Mouse (Mus musculus) spleen, postnatal 4 days (tissue): ENCODE data around the gene Gm28230.

Experiments used
- DNase-seq, 2 experiments: peaks; one replicate each; pipeline ENCODE4 v3.0.0; 2022; ENCODE audit warnings: low spot score in 2 of 2

The Gm28230 gene

GRCm38 (mm10) chr2:74691022-74691951 lies 35.2 kb upstream of the Gm28230 start, which contains the start of gene Hoxd10:
TSS of gene Hoxd10 (plus strand) at chr2:74691924.
- DNase-seq = no peak

- DNase-seq = no peak
These were observed 34.3 kb upstream of the Gm28230 start for GRCm38 (mm10) chr2:74691995-74692807.

- no peak for DNase-seq
These were observed 33.6 kb upstream of the Gm28230 start for GRCm38 (mm10) chr2:74692808-74693431.

DNA sequence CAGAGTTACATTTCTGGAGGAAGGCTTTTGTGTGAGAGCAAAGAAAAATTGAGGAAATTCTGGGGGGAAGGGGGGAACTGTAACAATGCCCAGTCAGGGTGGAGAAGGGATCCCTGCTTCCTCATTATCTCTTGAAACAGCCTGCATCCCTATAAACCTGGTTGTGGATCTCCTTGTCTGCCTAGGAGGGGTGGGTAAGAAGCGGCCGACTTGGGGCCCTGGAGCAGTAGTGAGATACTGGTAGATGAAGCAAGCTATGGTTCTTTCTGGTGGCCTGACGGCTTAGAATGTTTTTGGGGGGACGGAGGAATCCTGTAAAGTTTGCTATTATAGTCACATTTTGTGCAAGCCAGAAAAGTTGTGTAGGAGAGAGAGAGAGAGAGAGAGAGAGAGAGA lies 33.1 kb upstream of the Gm28230 start:
- DNase-seq = no peak

GRCm38 (mm10) chr2:74694066-74694465 lies 32.5 kb upstream of the Gm28230 start:
- DNase-seq = no peak

DNA sequence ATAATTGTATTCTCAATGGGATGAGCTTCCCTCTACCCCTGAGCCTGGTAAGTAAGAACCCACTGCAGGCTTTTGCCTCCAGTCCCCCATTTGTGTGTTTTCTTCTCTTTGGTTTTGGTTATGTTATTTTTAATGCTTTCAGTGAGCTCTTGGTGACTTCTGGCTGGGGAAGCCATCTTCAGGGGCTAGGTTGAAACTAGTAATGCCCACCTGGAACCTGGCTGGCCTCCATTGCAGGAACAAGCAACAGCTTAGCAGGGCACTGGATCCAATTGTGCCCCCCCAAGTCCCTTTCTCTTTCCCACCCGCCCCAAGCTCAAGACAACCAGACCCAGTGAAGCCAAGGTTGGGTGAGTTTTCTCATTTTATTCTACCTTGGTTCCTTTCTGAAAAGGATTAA lies 31.1 kb upstream of the Gm28230 start:
- DNase-seq = no peak

GRCm38 (mm10) chr2:74695813-74696430 lies 30.6 kb upstream of the Gm28230 start:
- no peak for DNase-seq

DNA sequence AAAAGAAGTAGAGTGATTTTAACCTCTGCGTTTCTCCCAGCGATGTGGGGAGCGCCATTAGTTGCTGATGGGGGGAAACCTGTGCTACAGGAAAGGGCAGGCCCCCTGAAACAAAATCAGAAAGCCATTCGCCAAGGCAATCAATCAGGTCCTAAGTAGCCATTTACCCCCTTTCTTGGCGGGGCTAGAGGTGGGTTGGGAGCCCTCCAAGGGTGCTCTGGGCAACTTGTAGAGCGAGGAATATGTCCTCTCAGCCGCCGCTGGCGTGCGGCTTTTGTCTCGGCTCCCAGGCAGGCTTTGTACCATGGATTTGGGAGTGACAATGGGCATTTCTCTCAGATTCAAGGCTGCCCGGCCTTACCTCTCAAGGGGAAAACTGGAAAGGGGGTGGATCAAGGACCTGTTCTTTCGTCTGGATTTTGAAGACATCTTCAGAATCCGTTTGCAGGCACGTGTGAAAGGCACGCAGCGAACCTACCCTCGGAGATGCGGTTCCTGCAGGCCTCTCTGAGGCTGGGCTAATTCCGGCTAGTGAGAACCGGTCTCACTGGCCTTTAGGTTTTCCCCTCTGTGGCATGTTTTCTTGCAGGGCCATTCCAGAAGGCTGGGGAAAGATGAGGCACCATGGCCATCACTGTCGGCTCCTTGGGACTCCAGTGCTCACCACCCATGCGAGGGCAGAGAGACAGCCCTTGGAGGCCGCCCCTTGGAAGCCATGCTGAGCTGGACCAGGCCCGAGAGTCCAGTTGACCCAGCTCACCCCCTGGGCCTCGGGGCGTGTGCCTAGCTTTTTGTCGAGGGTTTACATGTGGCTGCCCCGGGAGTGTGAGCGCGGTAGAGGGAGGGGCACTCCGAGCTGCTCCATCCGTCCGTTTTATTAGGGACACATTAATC lies 29.8 kb upstream of the Gm28230 start:
- DNase-seq = no peak

GRCm38 (mm10) chr2:74697567-74698121 lies 28.9 kb upstream of the Gm28230 start, which contains the start of gene Hoxd9:
TSS of gene Hoxd9 (plus strand) at chr2:74697727.
- no peak for DNase-seq

GRCm38 (mm10) chr2:74698201-74699052 lies 28.1 kb upstream of the Gm28230 start:
- no peak for DNase-seq

DNA sequence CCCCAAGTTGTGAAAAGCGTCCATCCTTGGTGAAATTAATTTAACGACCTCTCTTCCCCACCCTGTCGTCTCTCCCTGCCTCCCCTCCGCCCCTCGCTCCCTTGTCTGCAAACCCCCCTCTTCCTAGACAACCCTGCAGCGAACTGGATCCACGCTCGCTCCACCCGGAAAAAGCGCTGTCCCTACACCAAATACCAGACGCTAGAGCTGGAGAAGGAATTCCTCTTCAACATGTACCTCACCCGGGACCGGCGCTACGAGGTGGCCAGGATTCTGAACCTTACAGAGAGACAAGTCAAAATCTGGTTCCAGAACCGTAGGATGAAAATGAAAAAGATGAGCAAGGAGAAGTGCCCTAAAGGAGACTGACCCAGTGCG lies 27.5 kb upstream of the Gm28230 start:
- DNase-seq = no peak

- no peak for DNase-seq
These were observed 26.6 kb upstream of the Gm28230 start for GRCm38 (mm10) chr2:74699664-74700545.

DNA sequence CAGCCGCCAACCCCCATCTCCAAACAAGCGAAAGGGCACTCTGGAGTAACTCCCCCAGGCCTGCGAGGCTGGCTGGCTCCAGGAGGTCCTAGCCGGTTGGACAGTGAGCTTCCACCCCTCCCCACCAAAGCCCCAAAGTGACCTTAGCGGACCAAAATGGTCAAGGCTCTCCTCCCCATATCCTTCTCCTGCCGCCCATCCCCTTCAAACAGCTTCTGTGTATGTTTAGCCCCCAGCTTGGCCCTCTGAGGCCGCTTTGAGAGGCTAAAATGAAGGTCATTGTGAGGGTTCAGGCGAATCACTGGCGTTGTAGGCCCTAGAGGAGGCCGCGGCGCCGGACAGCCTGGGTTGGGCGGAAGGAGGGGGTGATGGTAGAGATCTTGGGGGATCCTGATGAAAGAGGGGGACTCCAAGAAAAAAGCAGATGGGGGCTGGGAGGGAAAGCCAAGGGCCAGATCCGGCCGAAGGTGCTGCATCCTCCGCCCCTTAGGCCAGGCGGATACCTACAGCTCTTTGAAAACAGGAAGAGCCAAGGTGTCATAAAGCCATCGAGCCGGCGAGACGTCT lies 25.9 kb upstream of the Gm28230 start:
- no peak for DNase-seq

DNA sequence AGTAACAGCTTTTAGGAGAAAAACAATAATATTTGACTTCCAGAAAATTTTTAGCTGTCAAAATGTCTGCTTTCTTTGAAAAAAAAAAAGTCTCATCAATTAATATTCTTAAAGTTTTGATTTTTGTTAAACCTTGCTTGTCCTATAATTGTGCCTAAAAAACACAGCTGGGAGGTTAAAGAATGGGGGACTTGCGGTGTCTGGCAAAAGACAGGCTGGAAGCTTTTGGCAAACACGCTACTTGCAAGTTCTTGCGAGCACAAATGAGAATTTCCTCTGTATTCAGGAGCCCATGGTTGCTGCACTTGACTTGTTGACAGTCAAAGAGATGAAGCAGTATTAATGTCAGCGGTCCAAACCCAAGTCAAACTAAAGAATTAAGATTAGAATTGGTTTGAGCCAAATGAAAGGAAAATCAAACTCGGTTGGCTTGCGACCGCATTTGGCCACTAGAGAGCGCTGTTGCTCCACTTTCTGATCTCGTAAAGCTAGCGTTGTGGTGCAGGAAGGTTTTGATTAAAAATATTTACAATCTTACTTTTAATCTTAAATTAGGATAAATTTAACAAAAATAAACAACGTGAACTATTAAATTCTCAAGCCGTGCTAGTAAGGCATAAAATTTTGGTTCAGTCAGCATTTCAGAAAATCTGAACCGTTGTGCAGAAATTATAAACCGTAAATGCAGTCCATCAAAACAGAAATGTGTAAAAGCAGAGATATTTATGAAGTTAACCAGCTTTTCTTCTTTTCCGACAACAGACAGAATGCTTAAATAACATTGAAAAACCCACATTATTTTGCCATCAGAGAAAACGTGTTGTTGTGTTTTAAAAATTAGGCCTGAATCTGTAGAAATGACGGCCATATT lies 24.3 kb upstream of the Gm28230 start:
- DNase-seq = peak; percentile 44 to 77

GRCm38 (mm10) chr2:74702820-74703219 lies 23.7 kb upstream of the Gm28230 start:
- DNase-seq = no peak

- DNase-seq = peak in 1 of 2 experiments; percentile 43
These were observed 23.2 kb upstream of the Gm28230 start for GRCm38 (mm10) chr2:74703317-74703716.
